Comparison of ENCODE assay signal across 8 mouse cellular contexts in the genomic region with DNA sequence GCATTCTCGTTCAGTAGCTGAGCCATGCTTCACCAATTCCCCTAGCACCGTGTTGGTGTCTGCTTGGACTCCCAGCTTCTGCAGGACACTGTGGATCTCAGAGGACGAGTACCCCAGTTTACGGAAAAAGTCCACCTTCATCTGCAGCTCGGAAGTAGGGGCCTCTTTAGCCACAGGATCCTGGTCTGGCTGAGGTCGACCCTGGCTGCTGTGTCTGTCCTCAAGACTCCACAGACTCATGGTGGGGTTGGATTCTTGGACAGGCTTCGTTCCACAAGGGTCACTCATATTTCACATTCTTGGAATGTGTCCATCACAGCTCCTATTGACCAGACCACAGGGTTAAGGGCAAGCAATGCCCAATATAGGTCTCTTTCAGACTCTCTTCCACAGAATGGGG. TPM values are rescaled to one million over a fixed set of nuclear protein-coding genes. Genes with fewer than 3 reads are reported as not detected.
DNase-seq lines count a peak whose midpoint lies in the region; ATAC-seq and TF ChIP-seq lines count a peak whose summit lies in the region.

No protein-coding gene starts in this region.

- H3K27me3 ChIP-seq in lung, postnatal 0 days (replicated peaks; ENCODE audit: insufficient read depth, low read length) = no peaks in the 10 kb centered on the region
- peaks cover 6% of the 10 kb centered on the region for H3K27me3 ChIP-seq in forebrain, embryonic 11.5 days (ENCODE audit: control insufficient read depth, insufficient read depth, low read length)
- H3K27me3 ChIP-seq in limb, embryonic 11.5 days (ENCODE audit: control insufficient read depth, insufficient read depth, low read length) = peaks cover 12% of the 10 kb centered on the region
- H3K27me3 ChIP-seq in small intestine, adult 2 months (ENCODE audit: control insufficient read depth, insufficient read depth, low read length) = no peaks in the 10 kb centered on the region

- no peak for ATAC-seq in lung, postnatal 0 days
- no peak for ATAC-seq in forebrain, embryonic 11.5 days (replicated peaks; ENCODE audit: low FRiP score)
- ATAC-seq in limb, embryonic 11.5 days (ENCODE audit: insufficient number of reproducible peaks, low FRiP score, low TSS enrichment, low read depth) = no peak

- H3K9ac ChIP-seq in lung, postnatal 0 days (replicated peaks; ENCODE audit: low read depth) = peak overlapping the region; percentile 70; the same call in 1 of the 2 replicates
- H3K9ac ChIP-seq in forebrain, embryonic 11.5 days (ENCODE audit: low read length) = no peak overlapping the region
- H3K9ac ChIP-seq in limb, embryonic 11.5 days (ENCODE audit: low read length) = no peak overlapping the region

- H3K27ac ChIP-seq in lung, postnatal 0 days (ENCODE audit: low read length) = peak overlapping the region; percentile 92
- H3K27ac ChIP-seq in forebrain, embryonic 11.5 days (ENCODE audit: low read depth, low read length) = no peak overlapping the region
- no peak overlapping the region for H3K27ac ChIP-seq in limb, embryonic 11.5 days (replicated peaks; ENCODE audit: low read depth, low read length)
- peak overlapping the region; percentile 98 for H3K27ac ChIP-seq in small intestine, adult 2 months (ENCODE audit: insufficient read depth, low read depth, low read length)

- H3K36me3 ChIP-seq in lung, postnatal 0 days (ENCODE audit: insufficient read depth, low read length) = no peaks in the 10 kb centered on the region
- H3K36me3 ChIP-seq in forebrain, embryonic 11.5 days (ENCODE audit: control insufficient read depth, insufficient read depth, low read length) = no peaks in the 10 kb centered on the region
- no peaks in the 10 kb centered on the region for H3K36me3 ChIP-seq in limb, embryonic 11.5 days (ENCODE audit: control insufficient read depth, insufficient read depth, low read length)
- H3K36me3 ChIP-seq in small intestine, adult 2 months (ENCODE audit: control insufficient read depth, insufficient read depth, low read length) = peaks cover 20% of the 10 kb centered on the region

- peaks cover 40% of the 10 kb centered on the region for H3K4me1 ChIP-seq in lung, postnatal 0 days (ENCODE audit: insufficient read depth, low read depth, low read length)
- H3K4me1 ChIP-seq in forebrain, embryonic 11.5 days (replicated peaks; ENCODE audit: control insufficient read depth, insufficient read depth, low read length) = peaks cover 3% of the 10 kb centered on the region
- H3K4me1 ChIP-seq in limb, embryonic 11.5 days (ENCODE audit: control insufficient read depth, insufficient read depth, low read length) = peaks cover 12% of the 10 kb centered on the region
- H3K4me1 ChIP-seq in small intestine, adult 2 months (ENCODE audit: control insufficient read depth, insufficient read depth, insufficient read length, low read length) = peaks cover 34% of the 10 kb centered on the region

- DNase-seq in lung, postnatal 0 days (ENCODE audit: low spot score) = no peak
- DNase-seq in lung, postnatal 25 days (ENCODE audit: low spot score) = no peak
- peak; percentile 44 for DNase-seq in forebrain, embryonic 11.5 days (ENCODE audit: low spot score)
- DNase-seq in limb, embryonic 11.5 days (ENCODE audit: low spot score) = no peak
- no peak for DNase-seq in c-Kit-positive CD71-positive TER-119-positive erythroid progenitor cells, embryonic 14.5 days (ENCODE audit: low spot score)
- DNase-seq in adrenal gland, postnatal 14 days = no peak
- no peak for DNase-seq in frontal cortex, postnatal 36 days (ENCODE audit: low spot score in 2 of 2)

- H3K4me2 ChIP-seq in lung, postnatal 0 days (replicated peaks; ENCODE audit: low read depth, low read length) = peak overlapping the region; percentile 95
- H3K4me2 ChIP-seq in forebrain, embryonic 11.5 days (ENCODE audit: low read depth, low read length, severe bottlenecking) = no peak overlapping the region
- peak overlapping the region; percentile 90; the same call in 1 of the 2 replicates for H3K4me2 ChIP-seq in limb, embryonic 11.5 days (ENCODE audit: low read depth, severe bottlenecking)

- no peak for TF ChIP-seq POLR2A in small intestine, adult 2 months (IDR thresholded peaks at IDR 0.05; ENCODE audit: low read depth, low read length)

- WGBS in lung, postnatal 0 days = 55% methylated on average over 7 of the region's 7 CpGs
- 84% methylated on average over 7 of the region's 7 CpGs for WGBS in forebrain, embryonic 11.5 days
- 78% methylated on average over 7 of the region's 7 CpGs for WGBS in limb, embryonic 11.5 days
- 39% methylated on average over 7 of the region's 7 CpGs for WGBS in small intestine, adult 2 months

- H3K4me3 ChIP-seq in lung, postnatal 0 days (ENCODE audit: low read depth, low read length) = peak overlapping the region; percentile 75
- no peak overlapping the region; the same call in 1 of the 2 replicates for H3K4me3 ChIP-seq in forebrain, embryonic 11.5 days (ENCODE audit: low read depth, low read length)
- peak overlapping the region; percentile 56; the same call in 1 of the 2 replicates for H3K4me3 ChIP-seq in limb, embryonic 11.5 days (ENCODE audit: low read depth, low read length)
- peak overlapping the region; percentile 77 for H3K4me3 ChIP-seq in small intestine, adult 2 months (ENCODE audit: low read depth, low read length)

- TF ChIP-seq CTCF in lung, postnatal 0 days (IDR thresholded peaks at IDR 0.05) = no peak
- no peak for TF ChIP-seq CTCF in small intestine, adult 2 months (IDR thresholded peaks at IDR 0.05; ENCODE audit: extremely low read depth, insufficient read length, insufficient replicate concordance, low read depth, low read length)

- no peaks in the 10 kb centered on the region for H3K9me3 ChIP-seq in lung, postnatal 0 days (ENCODE audit: low read length)
- no peaks in the 10 kb centered on the region for H3K9me3 ChIP-seq in forebrain, embryonic 11.5 days (ENCODE audit: control insufficient read depth, low read length)
- no peaks in the 10 kb centered on the region for H3K9me3 ChIP-seq in limb, embryonic 11.5 days (ENCODE audit: control insufficient read depth, low read length)

- 0 out of 2 replicates have a peak, but pooled peaks have one; percentile 3 for TF ChIP-seq EP300 in lung, postnatal 0 days (IDR thresholded peaks at IDR 0.05)

RNA-seq across cellular contexts. Expression of a gene that starts 0.9 kb away (rescaled TPM):
- polyA plus RNA-seq in lung, postnatal 0 days (2015; fragmentation: Nextera tagmentation; extraction: Ambion mirVana) = 1.6 and 2.3 TPM in 2 replicates
- 0.16 and 0.57 TPM in 2 replicates for polyA plus RNA-seq in forebrain, embryonic 11.5 days (2014; fragmentation: Nextera tagmentation; extraction: Ambion mirVana)
- polyA plus RNA-seq in limb, embryonic 11.5 days (2014; fragmentation: Nextera tagmentation; extraction: Ambion mirVana) = 0.63 and 0.82 TPM in 2 replicates
- 27.1 and 36.7 TPM in 2 replicates for polyA plus RNA-seq in small intestine, adult 2 months (2012; rRNA removed)
- 5.4 and 6.3 TPM in 2 replicates for total RNA-seq in adrenal gland, postnatal 14 days (2021)

RNA-seq across cellular contexts. Expression of a gene that starts 41.8 kb away (rescaled TPM):
- polyA plus RNA-seq in lung, postnatal 0 days (2015; fragmentation: Nextera tagmentation; extraction: Ambion mirVana) = 29.7 and 32.1 TPM in 2 replicates
- polyA plus RNA-seq in forebrain, embryonic 11.5 days (2014; fragmentation: Nextera tagmentation; extraction: Ambion mirVana) = 109 and 120 TPM in 2 replicates
- 90.1 and 97.4 TPM in 2 replicates for polyA plus RNA-seq in limb, embryonic 11.5 days (2014; fragmentation: Nextera tagmentation; extraction: Ambion mirVana)
- polyA plus RNA-seq in small intestine, adult 2 months (2012; rRNA removed) = 3.5 and 9.1 TPM in 2 replicates
- 28.9 and 33.0 TPM in 2 replicates for total RNA-seq in adrenal gland, postnatal 14 days (2021)

Comparison
In these comparisons a context has a peak if more than half of its experiments do, and no peak if none do; other contexts are left out.
1. H3K27ac ChIP-seq: peak in lung, postnatal 0 days (single experiment) and small intestine, adult 2 months (single experiment); none in forebrain, embryonic 11.5 days (single experiment) and limb, embryonic 11.5 days (single experiment).